Comparison of ENCODE assay signal across 27 mouse cellular contexts in the genomic region with DNA sequence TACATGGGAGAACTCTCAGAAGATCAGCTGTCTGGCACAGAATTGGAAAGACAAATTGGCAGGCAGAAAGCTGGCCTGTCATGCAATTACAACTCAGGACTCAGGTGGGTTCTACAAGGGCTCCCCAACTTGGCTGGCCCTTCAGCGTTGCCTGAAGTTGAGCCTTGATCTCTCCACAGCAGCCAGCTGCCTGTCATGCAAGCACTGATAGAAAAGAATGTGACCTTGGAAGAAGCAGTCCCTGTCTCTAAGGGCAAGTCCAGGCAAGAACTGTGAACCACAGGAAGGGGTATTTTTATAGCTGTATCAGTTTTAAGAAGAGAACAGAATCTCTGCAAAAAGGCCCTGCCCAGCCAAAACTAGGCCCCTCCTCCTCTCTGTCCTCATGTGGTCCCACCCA.
A peak's percentile ranks its signal among the peaks of the same experiment; 100 is the strongest.
DNase-seq lines count a peak whose midpoint lies in the region; ATAC-seq and TF ChIP-seq lines count a peak whose summit lies in the region.
"Had no signal": no experiment of that assay in that cellular context is flagged by ENCODE, and none has a peak within 500 bp of the region (broad histone marks: within the 10 kb centered on the region; RNA-seq: fewer than 3 reads in every experiment).

No protein-coding gene starts in this region.

- no peak overlapping the region for H3K4me3 ChIP-seq in heart, embryonic 13.5 days
- H3K4me3 ChIP-seq in heart, embryonic 12.5 days, result no peak overlapping the region
- no peak overlapping the region for H3K4me3 ChIP-seq in heart, postnatal 0 days (ENCODE audit: low read depth, low read length)
- H3K4me3 ChIP-seq: forebrain, embryonic 15.5 days; heart, adult 2 months; hindbrain, embryonic 10.5 days; hindbrain, embryonic 15.5 days; midbrain, embryonic 15.5 days; neural tube, embryonic 15.5 days had no signal

- 44% methylated on average over 1 of the region's 1 CpGs for WGBS in heart, embryonic 13.5 days
- WGBS in heart, embryonic 12.5 days, result 39% methylated on average over 1 of the region's 1 CpGs
- WGBS in heart, postnatal 0 days, result 52% methylated on average over 1 of the region's 1 CpGs

- H3K4me1 ChIP-seq in heart, embryonic 13.5 days, result peaks cover 15% of the 10 kb centered on the region
- H3K4me1 ChIP-seq in heart, embryonic 12.5 days (replicated peaks), result 0 out of 2 replicates have a peak, but pooled peaks cover 7% of the 10 kb centered on the region
- H3K4me1 ChIP-seq in heart, postnatal 0 days (ENCODE audit: control insufficient read depth, insufficient read depth), result no peaks in the 10 kb centered on the region
- H3K4me1 ChIP-seq: forebrain, embryonic 15.5 days; hindbrain, embryonic 10.5 days; hindbrain, embryonic 15.5 days; midbrain, embryonic 15.5 days; neural tube, embryonic 15.5 days had no signal

- peak overlapping the region; percentile 61 for H3K27ac ChIP-seq in heart, embryonic 13.5 days (replicated peaks)
- no peak overlapping the region for H3K27ac ChIP-seq in heart, embryonic 12.5 days (ENCODE audit: poor library complexity, severe bottlenecking)
- peak overlapping the region; percentile 1; the same call in 1 of the 2 replicates for H3K27ac ChIP-seq in heart, postnatal 0 days (ENCODE audit: low read depth)
- H3K27ac ChIP-seq: forebrain, embryonic 15.5 days; heart, adult 2 months; hindbrain, embryonic 10.5 days; hindbrain, embryonic 15.5 days; liver, embryonic 14.5 days; midbrain, embryonic 15.5 days; neural tube, embryonic 15.5 days had no signal

- no peaks in the 10 kb centered on the region for H3K9me3 ChIP-seq in heart, embryonic 13.5 days
- H3K9me3 ChIP-seq in heart, embryonic 12.5 days (replicated peaks), result no peaks in the 10 kb centered on the region
- H3K9me3 ChIP-seq in heart, postnatal 0 days (replicated peaks; ENCODE audit: control insufficient read depth, low read length), result no peaks in the 10 kb centered on the region
- H3K9me3 ChIP-seq: forebrain, embryonic 15.5 days; hindbrain, embryonic 10.5 days; hindbrain, embryonic 15.5 days; midbrain, embryonic 15.5 days; neural tube, embryonic 15.5 days had no signal

- no peaks in the 10 kb centered on the region for H3K36me3 ChIP-seq in heart, embryonic 13.5 days
- H3K36me3 ChIP-seq in heart, embryonic 12.5 days, result no peaks in the 10 kb centered on the region
- H3K36me3 ChIP-seq in heart, postnatal 0 days (replicated peaks; ENCODE audit: control insufficient read depth, insufficient read depth, low read length), result no peaks in the 10 kb centered on the region
- H3K36me3 ChIP-seq: forebrain, embryonic 15.5 days; hindbrain, embryonic 10.5 days; hindbrain, embryonic 15.5 days; midbrain, embryonic 15.5 days; neural tube, embryonic 15.5 days had no signal

- TF ChIP-seq EP300 in heart, postnatal 0 days (IDR thresholded peaks at IDR 0.05; ENCODE audit: low read depth), result no peak

- ATAC-seq in heart, embryonic 13.5 days (ENCODE audit: extremely low read depth, insufficient number of reproducible peaks, low FRiP score, low TSS enrichment), result no peak; the same call in 1 of the 2 replicates
- no peak for ATAC-seq in heart, embryonic 12.5 days (ENCODE audit: insufficient number of reproducible peaks, low FRiP score)
- peak; percentile 57; the same call in 1 of the 2 replicates for ATAC-seq in heart, postnatal 0 days (ENCODE audit: insufficient read depth, low read depth)
- ATAC-seq: forebrain, embryonic 15.5 days; inflammation-experienced regulatory T-cells, adult 6 months; midbrain, embryonic 15.5 days had no signal

- DNase-seq in adrenal gland, adult 2 months, result peak; percentile 17
- DNase-seq in adrenal gland, postnatal 25 days, result no peak
- DNase-seq in R1 (ENCODE audit: low read depth, low spot score), result peak; percentile 25
- DNase-seq in heart, postnatal 0 days (ENCODE audit: low spot score), result no peak
- DNase-seq in cerebellum, adult 9-11 months, result no peak
- DNase-seq in cerebellum, postnatal 10 days, result no peak
- DNase-seq: cerebellum, adult 2 months; cerebellum, postnatal 36 days; gastrocnemius, postnatal 25 days; kidney, adult 11 months; kidney, postnatal 14 days; liver; lung, embryonic 14.5 days; lung, postnatal 14 days; retina, postnatal 1 day; right cerebral cortex, postnatal 25 days; thymus, postnatal 25 days had no signal

- H3K4me2 ChIP-seq in heart, embryonic 13.5 days, result no peak overlapping the region
- H3K4me2 ChIP-seq in heart, embryonic 12.5 days, result no peak overlapping the region
- no peak overlapping the region for H3K4me2 ChIP-seq in heart, postnatal 0 days (ENCODE audit: low read depth, low read length)
- H3K4me2 ChIP-seq: forebrain, embryonic 15.5 days; hindbrain, embryonic 15.5 days; lung, embryonic 14.5 days; midbrain, embryonic 15.5 days; neural tube, embryonic 15.5 days had no signal

- no peaks in the 10 kb centered on the region for H3K27me3 ChIP-seq in heart, embryonic 13.5 days (replicated peaks)
- H3K27me3 ChIP-seq in heart, embryonic 12.5 days (replicated peaks), result no peaks in the 10 kb centered on the region
- no peaks in the 10 kb centered on the region for H3K27me3 ChIP-seq in heart, postnatal 0 days (ENCODE audit: control insufficient read depth, insufficient read depth, low read length)
- H3K27me3 ChIP-seq: forebrain, embryonic 15.5 days; hindbrain, embryonic 15.5 days; midbrain, embryonic 15.5 days; neural tube, embryonic 15.5 days had no signal

- H3K9ac ChIP-seq in heart, embryonic 13.5 days, result no peak overlapping the region
- H3K9ac ChIP-seq in heart, embryonic 12.5 days, result no peak overlapping the region
- H3K9ac ChIP-seq in heart, postnatal 0 days (replicated peaks; ENCODE audit: low read depth, low read length), result no peak overlapping the region
- H3K9ac ChIP-seq: forebrain, embryonic 15.5 days; hindbrain, embryonic 15.5 days; liver, embryonic 14.5 days; lung, embryonic 14.5 days; midbrain, embryonic 15.5 days; neural tube, embryonic 15.5 days had no signal

- TF ChIP-seq CTCF in heart, postnatal 0 days (IDR thresholded peaks at IDR 0.05; ENCODE audit: low read depth), result no peak

Comparison
In these comparisons a context has a peak if more than half of its experiments do, and no peak if none do; other contexts are left out.
1. DNase-seq: peak in adrenal gland, adult 2 months (single experiment) and R1 (single experiment); none in adrenal gland, postnatal 25 days (single experiment), heart, postnatal 0 days (single experiment), cerebellum, adult 9-11 months (single experiment) and cerebellum, postnatal 10 days (0 of 2).